Mouse (Mus musculus): ENCODE results near the gene Brinp1. TPM values are rescaled to one million over a fixed set of nuclear protein-coding genes. Genes with fewer than 3 reads are reported as not detected.

The Brinp1 gene
- total and polyA plus RNA-seq, 3 experiments: not detected

DNA sequence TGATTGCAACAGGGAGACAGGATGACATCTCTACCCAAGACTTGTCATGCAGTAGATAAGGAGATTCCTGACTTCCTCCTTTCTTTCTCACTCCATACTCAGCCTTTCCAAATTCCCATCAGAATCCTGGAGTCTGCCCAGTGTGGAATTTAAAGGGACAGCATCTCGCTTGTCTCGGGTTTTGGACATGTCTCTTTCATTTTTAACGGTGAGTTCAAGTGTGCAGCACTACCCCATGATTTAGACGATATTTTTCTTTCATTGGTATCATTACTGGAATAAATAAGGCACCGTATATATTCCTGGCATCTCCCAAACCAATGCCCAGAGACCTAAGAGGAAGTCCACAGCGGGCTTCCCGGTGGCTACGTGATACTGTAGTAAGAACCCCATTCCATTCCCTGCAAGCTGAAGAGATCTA is 1.1 kb downstream of the Brinp1 start:
- Histone ChIP-seq H3K4me2 (ENCODE audit: insufficient read depth, low read depth, poor library complexity, severe bottlenecking) (no peak overlapping the region), H3K4me3 (replicated peaks in 1 of 3; ENCODE audit: low read depth in 2 of 3, low read length in 2 of 3, poor library complexity in 1 of 3) (no peak overlapping the region), H3K27me3 (replicated peaks) (no peaks in the 10 kb centered on the region), H3K79me2 (replicated peaks; ENCODE audit: control insufficient read depth, extremely low read depth, insufficient read depth, poor library complexity, severe bottlenecking) (no peaks in the 10 kb centered on the region), H3K27ac (ENCODE audit: insufficient read depth, low read depth) (no peak overlapping the region), H3K9me3 (replicated peaks; ENCODE audit: low read length) (peaks cover 46% of the 10 kb centered on the region), H3K4me1 (ENCODE audit: control insufficient read depth in 1 of 2, insufficient read depth in 2 of 2) (no peaks in the 10 kb centered on the region), H3K9ac (ENCODE audit: insufficient read depth, low read depth) (no peak overlapping the region), H3K36me3 (replicated peaks in 1 of 2; ENCODE audit: control insufficient read depth in 1 of 2, insufficient read depth in 1 of 2, low read length in 1 of 2) (no peaks in the 10 kb centered on the region)
- dilution Hi-C loops (cut with MboI; ENCODE audit: extremely low pct_ligation_motif_present, extremely low pct_unique_long_range_greater_than_20kb, low sequenced_read_pairs) (no loop called here), in situ Hi-C loops (cut with MboI; ENCODE audit: low pct_ligation_motif_present, low pct_unique_long_range_greater_than_20kb, low sequenced_read_pairs) (no loop called here)
- no peak for TF ChIP-seq SIN3A (IDR thresholded peaks at IDR 0.05; ENCODE audit: low read length)
- TF ChIP-seq ZMIZ1 (IDR thresholded peaks at IDR 0.05; ENCODE audit: low read depth, low read length): no peak
- TF ChIP-seq CHD2 (IDR thresholded peaks at IDR 0.05; ENCODE audit: low read length): no peak
- no peak for TF ChIP-seq USF1 (IDR thresholded peaks at IDR 0.05; ENCODE audit: low read depth, low read length)
- TF ChIP-seq TBP (conservative IDR thresholded peaks at IDR 0.05; ENCODE audit: low read depth, low read length): no peak
- no peak for TF ChIP-seq MAX (IDR thresholded peaks at IDR 0.05; ENCODE audit: low read length)
- no peak for TF ChIP-seq CHD1 (IDR thresholded peaks at IDR 0.05; ENCODE audit: low read depth, low read length)
- TF ChIP-seq GABPA (IDR thresholded peaks at IDR 0.05; ENCODE audit: insufficient replicate concordance, low read depth, low read length): no peak
- TF ChIP-seq MEF2A (IDR thresholded peaks at IDR 0.05; ENCODE audit: borderline replicate concordance, low read depth, low read length): no peak
- TF ChIP-seq NRF1 (IDR thresholded peaks at IDR 0.05; ENCODE audit: low read depth, low read length): no peak
- no peak for TF ChIP-seq USF2 (conservative IDR thresholded peaks at IDR 0.05; ENCODE audit: low read depth, low read length)
- no peak for DNase-seq (ENCODE audit: extremely low read depth)

DNA sequence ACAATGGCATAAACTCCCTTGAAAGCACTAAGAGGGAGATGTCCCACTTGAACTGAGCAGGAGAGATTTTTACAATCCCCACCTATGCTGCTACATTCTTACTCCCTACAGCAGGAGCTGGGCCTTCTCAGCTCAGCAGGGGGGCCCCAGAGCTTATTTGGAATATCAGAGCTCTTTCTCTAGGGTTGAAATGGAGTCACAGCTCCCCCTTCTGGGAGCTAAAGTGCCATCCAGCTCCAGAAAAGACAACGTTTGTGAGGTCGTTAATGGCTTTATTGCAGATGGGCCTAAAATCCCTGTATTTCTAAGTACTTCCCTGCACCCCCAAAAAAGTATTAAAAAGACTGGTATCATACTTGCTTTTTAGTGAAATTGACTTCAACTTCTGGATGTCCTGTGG is 3.6 kb downstream of the Brinp1 start:
- H3K9ac ChIP-seq (ENCODE audit: insufficient read depth, low read depth): no peak overlapping the region
- H3K27me3 ChIP-seq (replicated peaks): no peaks in the 10 kb centered on the region
- H3K4me2 ChIP-seq (ENCODE audit: insufficient read depth, low read depth, poor library complexity, severe bottlenecking): no peak overlapping the region
- dilution Hi-C loops (cut with MboI; ENCODE audit: extremely low pct_ligation_motif_present, extremely low pct_unique_long_range_greater_than_20kb, low sequenced_read_pairs) (no loop called here), in situ Hi-C loops (cut with MboI; ENCODE audit: low pct_ligation_motif_present, low pct_unique_long_range_greater_than_20kb, low sequenced_read_pairs) (no loop called here)
- H3K79me2 ChIP-seq (replicated peaks; ENCODE audit: control insufficient read depth, extremely low read depth, insufficient read depth, poor library complexity, severe bottlenecking): no peaks in the 10 kb centered on the region
- H3K4me3 ChIP-seq (replicated peaks in 1 of 3; ENCODE audit: low read depth in 2 of 3, low read length in 2 of 3, poor library complexity in 1 of 3): no peak overlapping the region
- DNase-seq (ENCODE audit: extremely low read depth): no peak
- no peak for TF ChIP-seq ZKSCAN1 (IDR thresholded peaks at IDR 0.05; ENCODE audit: borderline replicate concordance, low read depth, low read length)
- TF ChIP-seq TBP (conservative IDR thresholded peaks at IDR 0.05; ENCODE audit: low read depth, low read length): no peak
- TF ChIP-seq BHLHE40 (IDR thresholded peaks at IDR 0.05; ENCODE audit: low read depth, low read length): no peak
- no peak for TF ChIP-seq TCF12 (IDR thresholded peaks at IDR 0.05; ENCODE audit: low read depth, low read length)
- TF ChIP-seq MAZ (IDR thresholded peaks at IDR 0.05; ENCODE audit: low read depth, low read length): no peak
- TF ChIP-seq JUN (IDR thresholded peaks at IDR 0.05; ENCODE audit: insufficient read depth, low read depth, low read length): no peak
- no peak for TF ChIP-seq UBTF (IDR thresholded peaks at IDR 0.05; ENCODE audit: low read depth, low read length)
- no peak for TF ChIP-seq ZC3H11A (IDR thresholded peaks at IDR 0.05; ENCODE audit: low read depth, low read length)
- no peak for TF ChIP-seq MEF2A (IDR thresholded peaks at IDR 0.05; ENCODE audit: borderline replicate concordance, low read depth, low read length)
- TF ChIP-seq EP300 (IDR thresholded peaks at IDR 0.05; ENCODE audit: low read length): no peak
- no peak for TF ChIP-seq JUND (conservative IDR thresholded peaks at IDR 0.05; ENCODE audit: low read depth, low read length)
- no peak for TF ChIP-seq CTCF (conservative IDR thresholded peaks at IDR 0.05 in 1 of 2, IDR thresholded peaks at IDR 0.05 in 1 of 2; ENCODE audit: low read depth in 2 of 2, low read length in 2 of 2)
- H3K36me3 ChIP-seq (replicated peaks in 1 of 2; ENCODE audit: control insufficient read depth in 1 of 2, insufficient read depth in 1 of 2, low read length in 1 of 2): no peaks in the 10 kb centered on the region
- peaks cover 51% of the 10 kb centered on the region for H3K9me3 ChIP-seq (replicated peaks; ENCODE audit: low read length)
- no peaks in the 10 kb centered on the region for H3K4me1 ChIP-seq (ENCODE audit: control insufficient read depth in 1 of 2, insufficient read depth in 2 of 2)
- no peak overlapping the region for H3K27ac ChIP-seq (ENCODE audit: insufficient read depth, low read depth)

Data from CH12.LX (cell line).